Mouse (Mus musculus) limb, embryonic 11.5 days (tissue): ENCODE results near the gene Trim62. TPM values are rescaled to one million over a fixed set of nuclear protein-coding genes. Genes with fewer than 3 reads are reported as not detected.

Source experiments
- polyA plus RNA-seq: library from polyadenylated mRNA; unstranded; fragments of >200 nt; fragmentation: Nextera tagmentation; extraction: Ambion mirVana; gene quantifications from 2 replicates; pipeline ENCODE4 v1.2.1, GENCODE M21; 2014

Trim62 gene
- polyA plus RNA-seq, 1 experiment from 2014 or later, result 10.3 TPM

Other genes with a start within 250 kb of the Trim62 start
- 63.2 and 70.6 TPM in 2 replicates for gene Phc2, start 228.9 kb upstream of the Trim62 start, polyA plus RNA-seq
- 0.06 and 0.28 TPM in 2 replicates for gene A3galt2, start 128.2 kb upstream of the Trim62 start, polyA plus RNA-seq
- 44.7 TPM in 2 replicates for gene Zfp362, start 77.5 kb upstream of the Trim62 start, polyA plus RNA-seq
- gene Azin2, start 78.9 kb downstream of the Trim62 start, polyA plus RNA-seq, result 14.9 and 15.4 TPM in 2 replicates
- 176 and 182 TPM in 2 replicates for gene Ak2, start 108.4 kb downstream of the Trim62 start, polyA plus RNA-seq
- gene Rnf19b, start 174.7 kb downstream of the Trim62 start, polyA plus RNA-seq, result 9.6 and 9.8 TPM in 2 replicates
- 4.3 and 4.6 TPM in 2 replicates for gene Tmem54, start 222.0 kb downstream of the Trim62 start, polyA plus RNA-seq
- 0.19 and 0.23 TPM in 2 replicates for gene Hpca, start 238.5 kb downstream of the Trim62 start, polyA plus RNA-seq